Mouse (Mus musculus): ENCODE data around the gene Ppie.
A peak's percentile ranks its signal among the peaks of the same experiment; 100 is the strongest.
"Not testable (repeated sequence)": the region's sequence is repeated elsewhere in the genome, so short reads cannot be mapped to it uniquely, and the experiment has no call there.

Gene Ppie

GRCm38 (mm10) chr4:123139513-123140154 is at the start of gene Ppie:
Ppie (minus strand) TSS chr4:123139951.
- DNase-seq (ENCODE audit: low read depth), result peak; percentile 97

- DNase-seq (ENCODE audit: low read depth), result no peak
These were observed 45.1 kb upstream of the Ppie start for GRCm38 (mm10) chr4:123184816-123185215.

DNA sequence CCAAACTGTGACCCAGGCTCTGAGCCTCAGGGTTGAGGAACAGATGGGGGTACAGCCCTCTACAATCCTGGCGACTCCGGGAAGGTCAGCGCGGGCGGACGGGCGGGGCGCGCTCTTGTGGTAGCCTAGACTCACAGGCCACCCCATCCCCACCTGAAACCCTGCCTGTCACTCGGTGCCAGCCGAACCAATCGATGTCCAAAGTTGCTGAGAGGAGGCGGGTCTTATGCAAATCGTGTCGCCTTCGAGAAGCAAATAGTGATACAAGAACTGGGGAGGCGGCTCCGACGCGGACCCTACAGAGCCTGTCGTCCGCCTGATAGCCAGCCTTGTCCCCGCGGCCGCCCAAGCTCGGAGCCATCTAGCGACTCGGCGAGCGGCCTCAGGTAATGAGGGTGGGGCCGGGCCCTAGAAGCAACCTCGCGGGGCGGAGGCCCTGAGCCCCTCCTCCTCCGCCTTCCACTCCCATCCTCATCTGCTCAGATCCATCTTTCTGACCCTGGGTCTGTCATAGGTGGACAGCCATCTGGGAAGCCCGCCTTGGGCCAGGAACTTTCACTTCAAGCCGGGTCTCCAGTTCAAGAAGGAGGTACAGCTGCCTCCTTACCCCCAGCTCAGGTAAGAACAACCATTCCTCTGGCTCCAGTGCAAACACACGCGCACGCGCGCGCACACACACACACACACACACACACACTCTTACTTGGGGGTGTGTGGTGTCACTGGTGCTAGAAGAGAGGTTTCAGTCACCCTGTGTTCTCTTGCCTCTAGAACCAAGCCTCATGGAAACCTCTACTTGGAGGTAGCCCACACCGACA is 43.7 kb upstream of the Ppie start:
- no peak for DNase-seq (ENCODE audit: low read depth)

GRCm38 (mm10) chr4:123182328-123183238 is 42.8 kb upstream of the Ppie start, which contains the start of gene Hpcal4:
Hpcal4 (plus strand) TSS chr4:123183227.
- no peak for DNase-seq (ENCODE audit: low read depth)

DNA sequence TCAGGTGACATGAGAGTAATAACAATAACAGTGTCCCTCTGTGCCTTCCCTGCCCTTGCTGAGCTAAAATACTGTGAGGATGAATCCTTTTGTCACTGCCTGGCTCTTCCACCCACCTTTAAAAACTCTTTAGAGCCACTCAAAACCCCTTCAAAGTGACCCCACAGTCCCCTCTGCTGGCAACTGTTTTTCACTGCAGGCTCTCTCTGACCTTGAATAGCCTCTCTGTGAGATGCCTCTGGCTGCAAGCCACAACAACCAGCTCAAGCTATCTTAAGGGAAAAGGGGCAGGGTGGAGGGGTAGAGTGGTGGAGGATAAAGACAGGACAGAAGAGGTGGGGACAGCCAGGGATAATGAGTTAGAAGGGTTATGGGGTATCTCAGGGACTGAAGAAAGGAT is 32.1 kb upstream of the Ppie start:
- peak; percentile 26 for DNase-seq (ENCODE audit: low read depth)

GRCm38 (mm10) chr4:123164157-123164556 is 24.4 kb upstream of the Ppie start:
- DNase-seq (ENCODE audit: low read depth), result no peak

DNA sequence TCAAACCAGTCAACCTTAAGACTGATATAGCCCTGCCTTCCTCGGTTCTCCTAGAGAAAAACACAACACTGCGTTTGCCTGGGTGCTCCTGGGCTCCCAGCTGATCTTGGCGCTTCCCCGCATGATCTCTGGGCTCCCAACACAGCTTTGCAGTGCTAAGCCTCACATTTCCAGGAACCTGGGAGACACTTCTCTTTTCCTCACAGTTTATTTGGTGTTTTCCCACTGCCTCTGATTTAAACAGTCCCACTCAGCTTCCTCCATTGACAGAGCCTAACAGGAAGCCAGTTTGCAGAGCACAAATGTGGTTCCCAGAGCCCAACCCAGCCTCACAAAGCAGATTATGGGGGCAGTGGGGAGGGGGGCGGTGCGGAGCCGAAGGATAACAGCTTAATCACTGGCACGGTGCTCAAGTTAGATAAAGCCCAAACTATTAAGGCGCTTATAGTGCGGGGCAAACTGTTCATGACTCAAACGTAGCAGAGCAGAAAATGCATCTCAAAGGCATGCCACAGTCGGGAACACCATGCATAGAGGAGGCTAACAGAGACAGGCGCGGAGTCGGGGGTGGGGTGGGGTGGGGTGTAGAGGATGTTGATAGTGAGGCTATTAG is 22.7 kb upstream of the Ppie start:
- no peak for DNase-seq (ENCODE audit: low read depth)

DNA sequence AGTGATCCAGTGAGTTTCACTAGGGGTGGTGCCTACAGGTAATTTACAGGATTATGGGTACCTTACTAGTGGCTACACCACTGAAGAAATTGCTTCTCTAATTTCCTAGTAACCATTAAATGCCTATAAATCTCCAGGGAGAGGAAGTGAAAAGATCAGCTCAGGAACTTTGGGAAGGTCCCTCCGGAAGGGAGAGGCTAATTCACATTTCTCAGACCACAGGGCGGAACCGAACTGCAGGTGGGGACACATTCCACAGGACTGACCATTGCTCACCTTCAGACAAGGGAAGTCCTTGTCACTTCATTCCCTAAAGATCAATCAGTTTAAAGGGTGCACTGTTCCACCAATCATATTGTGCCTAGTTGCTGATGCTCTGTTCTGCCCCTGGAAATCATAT is 21.5 kb upstream of the Ppie start:
- not testable (repeated sequence) for DNase-seq (ENCODE audit: low read depth)

DNA sequence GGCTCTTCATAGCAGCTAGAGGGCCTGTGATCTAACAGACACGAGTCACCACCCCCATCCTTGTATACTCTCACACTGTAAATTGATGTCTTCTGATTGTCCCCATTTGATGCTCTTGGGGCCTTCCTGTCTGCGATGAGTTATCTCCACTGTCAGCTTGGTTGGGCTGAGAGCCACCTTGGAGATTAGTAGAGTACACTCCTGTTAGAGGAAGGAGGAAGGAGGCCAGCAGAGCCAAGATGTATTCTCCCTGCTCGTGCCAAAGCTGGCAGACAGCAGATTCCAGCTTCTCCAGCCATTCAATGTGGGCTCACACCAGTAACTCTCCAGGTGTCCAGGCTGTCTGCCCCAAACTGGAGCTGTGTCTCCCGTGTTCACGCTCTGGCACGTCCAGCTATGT is 20.8 kb upstream of the Ppie start:
- DNase-seq (ENCODE audit: low read depth), result no peak

GRCm38 (mm10) chr4:123155840-123156239 is 16.1 kb upstream of the Ppie start:
- DNase-seq (ENCODE audit: low read depth), result no peak

DNA sequence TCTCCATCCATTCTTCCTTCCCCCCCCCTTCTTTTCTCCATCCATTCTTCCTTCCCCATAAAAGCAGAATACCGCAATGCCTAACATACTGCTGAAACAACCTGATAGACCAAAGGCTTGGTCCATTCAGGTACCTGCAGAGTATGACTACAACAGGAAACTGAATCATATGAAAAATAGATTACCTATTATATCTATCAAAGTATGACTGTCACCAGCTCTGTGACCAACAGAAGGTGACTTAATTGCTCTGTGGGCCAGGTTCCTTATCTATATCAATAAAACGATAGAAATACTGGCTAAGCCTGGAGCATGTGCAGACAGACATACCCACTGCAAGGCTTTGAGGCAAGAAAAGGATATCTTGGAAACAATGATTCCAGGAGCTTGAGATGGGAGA is 15.7 kb upstream of the Ppie start:
- DNase-seq (ENCODE audit: low read depth), result no peak

DNA sequence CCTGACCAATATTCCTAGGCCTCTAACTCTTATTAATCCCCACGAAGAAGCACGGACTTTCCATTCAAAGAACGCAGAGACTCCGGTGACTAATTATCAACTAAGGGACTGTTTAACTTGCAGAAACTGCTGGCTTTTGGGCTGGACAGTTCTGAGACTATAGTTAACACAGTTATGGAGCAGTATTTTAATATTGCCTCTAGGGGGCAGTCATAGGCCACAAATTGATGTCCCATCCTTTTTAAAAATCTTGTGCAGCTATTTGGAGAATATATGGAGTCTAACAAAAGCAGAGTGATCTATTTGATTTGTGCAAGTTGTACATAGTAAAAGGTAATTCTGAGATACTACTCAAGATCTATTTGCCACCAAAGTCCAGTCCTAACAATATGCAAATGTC is 15.3 kb upstream of the Ppie start:
- DNase-seq (ENCODE audit: low read depth), result peak; percentile 79

GRCm38 (mm10) chr4:123152976-123153375 is 13.2 kb upstream of the Ppie start:
- no peak for DNase-seq (ENCODE audit: low read depth)

- DNase-seq (ENCODE audit: low read depth), result no peak
These were observed 12.3 kb upstream of the Ppie start for GRCm38 (mm10) chr4:123152003-123152402.

DNA sequence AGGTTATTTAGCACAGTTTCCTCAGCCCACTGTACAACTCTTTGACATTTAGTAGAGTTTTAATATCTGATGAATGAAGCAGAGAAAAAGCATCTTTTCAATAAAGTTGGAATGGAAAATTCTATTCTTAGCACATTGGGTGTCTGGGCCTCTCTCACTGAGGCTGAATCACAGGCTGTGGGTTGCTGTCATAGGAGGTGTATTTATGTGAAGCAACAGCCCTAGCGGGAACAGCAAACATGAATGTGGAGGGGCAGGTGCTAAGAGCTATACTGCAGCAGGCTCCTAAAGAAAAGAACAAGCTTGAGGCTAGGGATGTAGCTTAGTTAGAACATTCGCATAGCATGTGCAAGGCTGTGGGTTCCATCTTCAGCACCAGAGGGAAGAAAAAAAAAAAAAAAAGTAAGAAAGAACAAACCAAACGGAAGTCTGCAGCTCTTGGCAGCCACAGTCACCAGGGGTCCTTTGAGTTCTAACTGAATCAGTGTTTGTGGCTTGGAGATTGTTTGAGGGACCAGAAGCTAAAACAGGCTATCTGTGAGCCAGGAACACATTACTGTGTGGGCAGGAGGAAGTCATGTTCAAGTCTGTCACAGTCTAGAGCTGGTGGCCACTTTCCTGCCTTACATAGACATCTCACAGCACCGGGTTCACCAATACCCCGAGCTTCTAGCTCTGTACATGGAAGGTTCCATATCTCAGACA is 7.8 kb upstream of the Ppie start:
- peak; percentile 60 for DNase-seq (ENCODE audit: low read depth)

- no peak for DNase-seq (ENCODE audit: low read depth)
These were observed 2.2 kb downstream of the Ppie start for GRCm38 (mm10) chr4:123137551-123137950.

GRCm38 (mm10) chr4:123127051-123127450 is 12.7 kb downstream of the Ppie start:
- DNase-seq (ENCODE audit: low read depth), result no peak

DNA sequence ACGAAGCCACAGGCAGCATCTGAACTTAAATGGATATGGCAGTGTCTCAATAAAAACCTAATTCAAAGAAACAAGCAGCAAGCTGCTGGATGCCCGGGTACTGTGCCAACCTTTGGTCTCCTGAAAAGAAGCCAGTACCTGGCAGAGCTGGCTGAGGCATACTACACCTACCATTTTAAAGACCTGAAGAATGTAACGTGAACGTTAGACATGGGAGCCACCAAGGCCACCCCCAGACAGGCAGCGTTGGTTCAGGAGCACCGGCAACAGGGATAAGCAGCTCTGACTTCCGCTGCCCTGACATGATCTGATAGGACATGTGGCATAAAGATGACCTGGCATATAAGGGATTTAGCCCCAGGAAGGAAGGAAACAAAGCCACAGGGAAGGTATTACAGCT is 13.1 kb downstream of the Ppie start:
- DNase-seq (ENCODE audit: low read depth), result no peak

DNA sequence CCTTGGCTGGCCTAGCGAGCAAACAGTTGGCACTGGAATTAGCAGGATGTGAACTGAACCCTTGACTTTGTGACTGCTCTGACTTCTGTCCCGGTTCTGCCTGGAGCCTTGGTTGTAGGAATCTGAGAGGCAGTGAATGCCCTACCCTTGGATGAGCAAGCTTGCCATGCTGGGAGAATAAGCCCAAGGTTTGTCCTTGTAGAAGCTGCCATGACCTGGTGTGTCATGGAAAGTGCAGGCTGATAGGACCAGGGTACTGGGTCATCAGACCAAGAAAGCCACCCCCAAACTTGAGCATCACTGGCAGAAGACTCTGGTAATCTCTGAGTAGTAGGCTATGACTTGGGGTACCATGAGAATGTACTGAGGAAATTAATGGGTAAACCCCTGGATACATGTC is 18.5 kb downstream of the Ppie start:
- no peak for DNase-seq (ENCODE audit: low read depth)

- DNase-seq (ENCODE audit: low read depth), result not testable (repeated sequence)
These were observed 23.1 kb downstream of the Ppie start for GRCm38 (mm10) chr4:123116640-123117039.

GRCm38 (mm10) chr4:123116011-123116410 is 23.7 kb downstream of the Ppie start, which contains the start of gene Oxct2b:
Oxct2b (plus strand) TSS chr4:123116266.
- no peak for DNase-seq (ENCODE audit: low read depth)

Data from NIH3T3 (cell line).